Mouse (Mus musculus) liver, adult 2 months (tissue): Measurements from ENCODE around the gene Vezf1. TPM values are rescaled to one million over a fixed set of nuclear protein-coding genes. Genes with fewer than 3 reads are reported as not detected.
A peak's percentile ranks its signal among the peaks of the same experiment; 100 is the strongest.

Experiments
- DNase-seq: peaks from one replicate; pipeline ENCODE4 v3.0.0-alpha.2; 2011; ENCODE audit warnings: low read depth, low spot score; ENCODE audit errors: extremely low read depth
- H3K27ac ChIP-seq: fragments of 200-500 bp; replicated peaks from 2 replicates; pipeline ENCODE4 v1.5.1; 2012; ENCODE audit warnings: low read depth, mild to moderate bottlenecking, control low read depth, inconsistent platforms, low read length; ENCODE audit not compliant: insufficient read depth
- H3K27me3 ChIP-seq: fragments of 200-500 bp; 2 replicates; pipeline ENCODE4 v1.6.1; 2012; ENCODE audit warnings: mild to moderate bottlenecking, moderate library complexity, low read length, inconsistent platforms; ENCODE audit not compliant: control insufficient read depth, insufficient read depth
- H3K36me3 ChIP-seq: fragments of 200-500 bp; 2 replicates; pipeline ENCODE4 v1.6.1; 2012; ENCODE audit warnings: low read length, inconsistent platforms; ENCODE audit not compliant: control insufficient read depth, insufficient read depth
- H3K4me1 ChIP-seq: fragments of 200-500 bp; 2 replicates; pipeline ENCODE4 v1.6.1; 2011; ENCODE audit warnings: low read length; ENCODE audit not compliant: control insufficient read depth, insufficient read depth
- H3K4me3 ChIP-seq: fragments of 200-500 bp; 2 replicates; pipeline ENCODE4 v1.5.1; 2011; ENCODE audit warnings: low read depth, mild to moderate bottlenecking, control low read depth, low read length, moderate library complexity; ENCODE audit not compliant: insufficient read depth
- H3K79me2 ChIP-seq: fragments of 200-500 bp; 2 replicates; pipeline ENCODE4 v1.6.1; 2012; ENCODE audit warnings: inconsistent platforms, mild to moderate bottlenecking, low read length, moderate library complexity; ENCODE audit not compliant: control insufficient read depth, insufficient read depth
- H3K9ac ChIP-seq: fragments of 200-500 bp; 2 replicates; pipeline ENCODE4 v1.6.1; 2012; ENCODE audit warnings: low read depth, mild to moderate bottlenecking, control low read depth, inconsistent platforms, low read length
- CTCF ChIP-seq: fragments of 200-500 bp; IDR thresholded peaks from 2 replicates; pipeline ENCODE4 v1.5.1; 2011; ENCODE audit warnings: low read depth, low read length, control low read depth
- POLR2A ChIP-seq: fragments of 200-500 bp; IDR thresholded peaks from 2 replicates; pipeline ENCODE4 v1.6.1; 2011; ENCODE audit warnings: low read length, control low read depth; ENCODE audit not compliant: insufficient read depth; ENCODE audit errors: extremely low read depth
- WGBS: fragments of 180-500 bp; shearing (Covaris S2); methylation state at CpG from one replicate; pipeline ENCODE4 v1.1.7; 2018; 5-methylcytosine and 5-hydroxymethylcytosine counted together
- polyA plus RNA-seq: library from polyadenylated mRNA; depleted of rRNA; stranded (reverse); fragments of >200 nt; gene quantifications from 2 replicates; pipeline ENCODE4 v1.2.3, GENCODE M21; 2012
- total RNA-seq: library from RNA; depleted of rRNA; stranded (reverse); fragments of >200 nt; gene quantifications from 2 replicates; pipeline ENCODE4 v1.2.3, GENCODE M21; 2014

The Vezf1 gene
- total and polyA plus RNA-seq, 2 experiments = 3.6 to 5.8 TPM

GRCm38 (mm10) chr11:88103214-88103941, 35.3 kb downstream of the Vezf1 start:
- Histone ChIP-seq H3K36me3 (no peaks in the 10 kb centered on the region), H3K4me1 (peaks cover 2% of the 10 kb centered on the region; the same call in 1 of the 2 replicates), H3K27ac (no peak overlapping the region), H3K9ac (no peak overlapping the region), H3K79me2 (no peaks in the 10 kb centered on the region), H3K4me3 (no peak overlapping the region), H3K27me3 (peaks cover 2% of the 10 kb centered on the region; the same call in 1 of the 2 replicates)
- TF ChIP-seq CTCF = no peak
- TF ChIP-seq POLR2A = no peak
- no peak for DNase-seq
- WGBS = 95% methylated on average over 19 of the region's 19 CpGs

- 0 out of 2 replicates have a peak overlapping the region, but pooled peaks have one; percentile 19 for H3K9ac ChIP-seq
- no peak overlapping the region for H3K4me3 ChIP-seq
- no peak overlapping the region; the same call in 1 of the 2 replicates for H3K27ac ChIP-seq
- no peaks in the 10 kb centered on the region for H3K36me3 ChIP-seq
- H3K27me3 ChIP-seq = no peaks in the 10 kb centered on the region
- 81% methylated on average over 6 of the region's 6 CpGs for WGBS
- no peaks in the 10 kb centered on the region for H3K79me2 ChIP-seq
- peaks cover 3% of the 10 kb centered on the region; the same call in 1 of the 2 replicates for H3K4me1 ChIP-seq
- DNase-seq = no peak
- TF ChIP-seq POLR2A = no peak
- TF ChIP-seq CTCF = no peak
These were observed 37.6 kb downstream of the Vezf1 start for GRCm38 (mm10) chr11:88105494-88106291.

GRCm38 (mm10) chr11:88106292-88106554, 38.1 kb downstream of the Vezf1 start:
- 67% methylated on average over 8 of the region's 8 CpGs for WGBS
- Histone ChIP-seq H3K4me1 (peaks cover 3% of the 10 kb centered on the region; the same call in 1 of the 2 replicates), H3K27me3 (no peaks in the 10 kb centered on the region), H3K4me3 (no peak overlapping the region), H3K36me3 (no peaks in the 10 kb centered on the region), H3K9ac (0 out of 2 replicates have a peak overlapping the region, but pooled peaks have one; percentile 19), H3K79me2 (no peaks in the 10 kb centered on the region), H3K27ac (no peak overlapping the region; the same call in 1 of the 2 replicates)
- TF ChIP-seq POLR2A (no peak), CTCF (no peak)
- no peak for DNase-seq

- 63% methylated on average over 4 of the region's 4 CpGs for WGBS
These were observed 39.3 kb downstream of the Vezf1 start for GRCm38 (mm10) chr11:88107365-88107764.

GRCm38 (mm10) chr11:88110031-88110594, 42.0 kb downstream of the Vezf1 start:
- Histone ChIP-seq H3K27ac (no peak overlapping the region), H3K36me3 (no peaks in the 10 kb centered on the region), H3K9ac (no peak overlapping the region), H3K79me2 (no peaks in the 10 kb centered on the region), H3K4me3 (no peak overlapping the region), H3K27me3 (no peaks in the 10 kb centered on the region), H3K4me1 (peaks cover 3% of the 10 kb centered on the region; the same call in 1 of the 2 replicates)
- WGBS = 72% methylated on average over 9 of the region's 9 CpGs
- TF ChIP-seq CTCF = no peak
- no peak for TF ChIP-seq POLR2A
- DNase-seq = no peak

More at GRCm38 (mm10) chr11:88107365-88107764, 39.3 kb downstream of the Vezf1 start:
- H3K79me2 ChIP-seq = no peaks in the 10 kb centered on the region
- no peak overlapping the region for H3K27ac ChIP-seq
- H3K27me3 ChIP-seq = no peaks in the 10 kb centered on the region
- no peaks in the 10 kb centered on the region for H3K36me3 ChIP-seq
- H3K9ac ChIP-seq = no peak overlapping the region
- no peak for TF ChIP-seq POLR2A
- no peak for TF ChIP-seq CTCF
- peaks cover 3% of the 10 kb centered on the region; the same call in 1 of the 2 replicates for H3K4me1 ChIP-seq
- H3K4me3 ChIP-seq = no peak overlapping the region
- peak; percentile 17 for DNase-seq
